Mouse (Mus musculus): ENCODE results near the gene Eif2d.
A peak's percentile ranks its signal among the peaks of the same experiment; 100 is the strongest.

Gene Eif2d

DNA sequence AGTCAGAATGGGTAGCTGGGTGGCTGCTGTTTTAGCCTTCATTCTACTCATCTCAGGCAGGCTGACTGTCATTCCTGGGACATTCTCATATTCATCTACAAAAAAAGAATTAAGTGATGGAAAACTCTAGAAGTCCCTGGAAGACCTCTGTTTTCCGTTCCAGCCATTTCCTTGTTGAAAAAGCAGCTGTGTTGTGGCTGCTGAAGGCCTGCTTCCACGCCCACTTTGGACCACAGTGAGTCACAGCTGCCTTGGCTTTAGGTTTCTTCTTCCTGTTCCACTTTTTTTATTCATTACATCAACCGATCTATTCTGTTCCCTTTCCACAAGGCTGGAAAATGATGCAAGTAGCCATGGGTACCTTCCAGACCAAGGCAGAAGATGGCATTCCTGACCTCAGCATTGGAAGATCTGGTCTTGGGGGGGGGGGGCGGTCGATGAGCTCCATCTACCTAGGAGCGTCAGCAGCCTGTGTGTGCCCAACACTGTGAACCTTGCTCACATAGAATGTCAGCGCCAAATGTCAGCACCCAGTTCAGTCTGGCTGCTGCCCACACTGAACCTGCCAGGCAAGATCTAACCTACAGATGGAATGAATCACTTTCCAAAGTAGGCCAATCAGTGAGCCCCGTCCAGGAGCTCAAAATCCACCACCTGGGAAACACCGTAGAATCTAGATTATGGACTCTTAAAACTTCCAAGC, 31.4 kb downstream of the Eif2d start:
- no peak for DNase-seq (ENCODE audit: low spot score in 2 of 2)

DNA sequence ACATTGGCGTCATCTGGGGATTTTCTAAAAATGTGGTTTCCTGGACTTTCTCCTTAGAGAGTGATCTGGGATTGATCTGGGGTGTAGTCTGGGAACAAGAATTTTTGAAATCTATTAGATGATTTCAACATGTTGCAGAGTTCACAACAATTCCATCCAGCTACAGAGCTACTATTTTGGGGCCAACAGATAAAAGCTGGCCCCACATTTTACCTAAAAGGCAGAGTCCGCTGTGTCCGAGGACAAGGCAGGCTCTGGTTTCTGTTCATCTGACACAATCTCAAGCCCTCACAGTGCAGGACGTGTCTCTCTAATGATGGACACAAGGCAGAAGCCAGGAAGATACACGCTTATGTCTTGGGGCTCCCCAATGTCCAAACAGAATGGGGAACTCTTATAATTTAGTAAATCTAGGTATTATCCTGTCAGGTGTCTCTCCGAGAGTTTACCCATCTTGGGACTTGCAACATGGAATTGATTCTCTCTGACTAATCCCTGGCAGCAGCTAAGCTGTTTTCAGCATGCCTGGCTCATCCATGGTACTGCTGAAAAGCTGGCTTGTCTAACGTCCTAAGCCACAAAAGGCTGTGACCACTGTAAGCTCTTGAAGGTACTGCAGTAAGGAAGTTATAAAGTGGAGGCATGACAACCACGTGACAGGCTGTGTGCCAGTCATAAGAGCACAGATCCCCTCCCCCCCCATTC, 32.1 kb downstream of the Eif2d start:
- DNase-seq (ENCODE audit: low spot score in 2 of 2) = no peak

DNA sequence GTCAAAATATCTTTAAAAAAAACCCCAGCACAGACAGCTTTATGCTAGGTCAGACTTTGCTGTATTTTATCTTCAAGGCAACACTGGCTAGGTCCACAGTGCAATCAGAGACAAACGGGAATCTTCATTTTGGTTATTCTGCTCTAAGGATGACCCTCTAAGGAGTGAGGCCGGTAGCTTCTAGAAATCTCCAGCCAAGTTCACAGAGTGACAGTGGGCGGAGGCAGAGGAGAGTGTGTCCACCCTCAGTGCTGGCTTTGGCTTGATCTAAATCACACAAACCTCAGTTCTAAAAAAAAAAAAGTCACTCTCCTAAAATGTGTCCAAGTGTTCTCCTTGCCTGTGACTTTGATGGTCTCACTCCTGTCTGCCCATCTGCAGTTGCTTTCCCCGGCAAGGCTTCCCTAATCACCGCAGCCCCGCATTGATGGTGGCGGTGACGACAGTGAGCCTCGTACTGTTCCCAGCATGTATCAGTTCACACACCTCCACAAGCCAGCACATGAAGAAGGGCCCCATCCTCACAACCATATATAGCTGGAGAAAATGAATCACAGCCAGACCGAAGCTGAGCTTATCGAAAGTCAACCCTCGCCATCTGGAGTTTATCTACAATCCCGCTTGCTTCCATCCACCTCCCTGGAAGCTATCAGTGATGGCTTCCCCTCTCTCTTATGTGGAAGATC, 33.0 kb downstream of the Eif2d start:
- DNase-seq (ENCODE audit: low spot score in 2 of 2) = no peak

DNA sequence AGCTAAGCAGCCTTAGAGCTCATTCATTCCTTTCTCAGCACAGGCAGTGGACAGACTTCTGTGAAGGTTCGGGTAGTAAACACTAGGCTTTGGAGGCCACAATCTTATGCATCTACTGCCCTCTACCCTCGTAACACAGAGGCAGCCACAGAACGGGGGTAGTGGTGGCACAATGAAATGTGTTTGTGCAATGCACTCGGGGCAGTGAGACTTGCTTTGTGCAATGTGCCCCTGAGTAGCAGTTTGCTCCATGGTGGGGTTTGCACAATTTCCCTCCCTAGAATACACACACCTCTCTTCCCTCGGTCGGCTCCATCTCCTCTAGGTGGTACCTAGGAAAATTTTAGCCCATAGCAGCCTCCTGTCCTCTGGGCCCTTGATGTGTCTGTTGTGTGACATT, 34.0 kb downstream of the Eif2d start:
- no peak for DNase-seq (ENCODE audit: low spot score in 2 of 2)

DNA sequence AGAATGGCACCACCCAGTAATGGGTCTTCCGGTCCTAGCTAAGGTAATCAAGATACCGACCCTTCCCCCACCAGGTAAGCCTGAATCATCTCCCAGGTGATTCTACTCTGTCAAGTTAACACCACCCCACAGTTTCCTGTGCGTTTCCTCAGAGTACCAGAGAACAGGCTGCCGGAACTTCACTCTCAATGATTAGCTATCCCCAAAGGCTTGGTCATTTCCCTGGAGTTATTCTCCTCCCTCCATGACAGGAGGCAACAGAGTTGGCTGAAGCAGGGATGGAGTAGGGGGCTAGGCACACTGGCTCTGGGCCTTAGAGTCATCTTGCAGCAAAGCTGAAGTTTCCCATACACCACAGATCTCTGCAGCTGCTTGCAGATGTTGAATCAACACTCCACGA, 34.9 kb downstream of the Eif2d start:
- DNase-seq (ENCODE audit: low spot score in 2 of 2) = no peak

DNA sequence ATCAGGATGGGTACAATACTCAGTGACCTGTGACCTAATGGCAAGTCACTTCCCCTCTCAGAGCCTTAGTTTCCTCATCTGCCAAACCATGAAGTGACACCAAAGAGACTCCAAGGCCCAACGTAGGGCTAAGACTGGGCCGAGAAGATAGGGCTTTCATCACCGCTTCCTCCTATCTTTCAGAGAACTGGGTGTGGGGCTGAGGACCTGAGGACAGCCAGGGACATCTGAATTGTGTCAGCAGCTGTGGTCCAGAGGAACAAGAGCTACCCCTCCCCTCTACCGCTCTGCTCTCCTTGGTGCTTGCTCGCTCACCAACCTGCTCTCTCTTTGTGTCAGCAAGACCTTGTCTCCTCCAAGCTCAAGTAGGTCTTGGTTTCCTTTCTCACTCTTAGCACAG, 35.7 kb downstream of the Eif2d start:
- DNase-seq (ENCODE audit: low spot score in 2 of 2) = no peak

DNA sequence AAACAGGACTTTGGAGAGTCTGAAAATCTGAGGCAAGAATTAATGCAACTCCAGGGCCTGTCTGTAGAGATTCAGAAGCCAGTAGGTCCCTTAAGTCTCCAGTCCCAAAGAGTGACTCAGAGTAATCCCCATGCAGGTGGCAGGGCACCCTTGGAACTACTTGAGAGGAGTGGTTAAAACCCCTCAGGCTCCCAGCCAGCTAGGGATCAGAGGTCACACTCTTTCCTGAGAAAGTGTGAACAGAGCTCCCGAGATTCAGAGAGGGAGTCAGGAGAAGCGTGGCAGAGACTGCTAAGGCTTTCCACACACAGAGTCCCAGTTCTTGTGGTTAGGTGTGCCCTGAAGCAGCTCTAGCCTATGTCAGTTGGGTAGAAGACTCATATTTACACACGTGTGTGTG, 40.8 kb downstream of the Eif2d start:
- no peak for DNase-seq (ENCODE audit: low spot score in 2 of 2)

DNA sequence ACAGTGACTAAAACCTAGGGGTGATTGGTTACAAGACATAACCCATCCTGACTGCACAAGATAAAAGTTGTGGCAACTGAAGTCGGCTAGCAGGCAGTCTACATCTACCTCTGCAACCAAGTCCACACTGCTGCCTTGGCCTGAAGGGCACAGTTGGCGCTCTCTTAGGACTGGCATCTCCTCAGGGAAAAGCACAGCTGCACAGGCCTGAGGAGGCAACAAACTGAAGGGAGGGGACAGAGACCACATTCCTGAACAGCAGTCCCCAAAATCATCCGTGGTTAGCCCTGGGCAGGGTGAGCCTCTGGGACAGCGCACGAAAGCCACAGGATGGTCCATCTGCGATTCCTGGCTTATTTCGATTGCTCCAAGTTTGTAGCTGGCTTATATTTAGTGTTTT, 42.7 kb downstream of the Eif2d start:
- DNase-seq (ENCODE audit: low spot score in 2 of 2) = no peak

DNA sequence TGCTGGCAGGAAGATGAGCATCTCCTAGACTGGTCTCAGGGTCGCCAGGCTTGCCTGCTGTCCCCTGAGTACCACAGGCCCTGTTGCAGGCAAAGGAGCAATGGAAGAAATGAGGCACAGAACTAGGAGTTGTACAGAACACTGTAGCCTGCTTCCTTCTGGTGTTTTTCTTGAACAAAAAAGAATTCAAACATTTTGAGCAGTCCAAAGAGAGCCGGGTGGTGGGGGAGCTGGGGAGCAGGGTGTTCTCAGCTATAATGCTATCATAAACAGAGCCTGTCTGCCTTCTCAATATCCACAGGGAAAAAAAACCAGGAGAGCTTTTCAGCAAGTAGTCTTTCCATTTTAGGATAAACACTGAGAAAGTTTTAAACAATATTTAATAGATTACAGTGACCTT, 43.1 kb downstream of the Eif2d start:
- DNase-seq (ENCODE audit: low spot score in 2 of 2) = no peak

DNA sequence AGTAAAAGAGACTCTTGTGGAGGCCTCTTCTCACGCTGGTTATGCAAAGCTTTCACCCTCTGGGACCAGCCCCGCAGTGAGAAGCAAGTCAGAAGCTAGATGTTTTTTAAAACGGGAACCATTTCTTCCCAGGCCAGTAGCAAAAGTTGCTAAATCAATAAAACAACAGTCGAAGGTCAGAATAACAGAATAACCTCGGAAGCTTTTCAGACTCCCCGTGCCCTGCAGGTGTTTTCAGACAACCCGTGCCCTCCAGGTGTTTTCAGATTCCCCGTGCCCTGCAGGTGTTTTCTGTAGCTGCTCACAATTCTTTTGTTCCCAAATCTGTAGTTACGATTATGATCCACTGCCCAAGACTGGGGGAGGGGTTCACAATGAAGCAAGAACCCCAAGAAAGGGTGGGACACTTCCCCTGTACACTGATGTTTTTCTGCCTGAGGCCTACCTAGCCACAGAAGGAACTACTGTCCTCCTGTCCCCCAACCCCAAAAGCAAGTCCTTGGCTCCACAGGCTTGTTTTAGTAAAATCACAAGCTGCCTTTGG, 45.5 kb downstream of the Eif2d start:
- no peak for DNase-seq (ENCODE audit: low spot score in 2 of 2)

DNA sequence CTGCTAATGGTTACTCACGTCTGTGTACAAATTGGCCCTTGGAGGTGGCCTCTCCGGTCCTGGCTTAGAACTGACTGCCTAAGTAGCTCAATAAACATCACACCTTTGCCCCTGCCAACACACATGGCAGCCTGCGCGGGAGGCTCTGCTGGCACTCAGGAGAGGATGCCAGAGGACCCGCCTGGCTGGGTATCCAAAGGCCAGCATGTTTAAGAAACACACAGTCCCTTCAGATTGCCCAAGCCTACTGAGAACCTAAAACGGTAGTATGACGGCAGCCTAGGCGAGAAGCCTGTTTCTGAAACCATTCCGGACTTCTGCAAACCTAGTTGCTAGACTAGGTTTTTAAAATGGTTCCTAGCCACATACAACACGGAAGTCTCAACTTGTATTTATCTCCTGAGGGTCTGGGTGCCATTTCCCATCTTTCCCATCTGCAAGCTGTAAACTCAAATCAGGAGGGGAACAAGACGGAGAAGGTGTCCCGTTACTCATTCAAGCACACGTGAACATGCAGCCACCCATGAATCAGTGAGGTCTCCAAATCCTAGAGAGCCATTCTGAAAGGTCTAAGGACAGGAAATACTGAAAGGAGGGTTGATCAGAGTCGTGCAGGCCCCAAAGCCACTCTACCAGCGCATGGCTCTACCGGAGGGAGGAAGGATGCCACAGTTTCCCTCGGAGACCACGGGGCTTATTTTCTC, 46.3 kb downstream of the Eif2d start:
- no peak for DNase-seq (ENCODE audit: low spot score in 2 of 2)

DNA sequence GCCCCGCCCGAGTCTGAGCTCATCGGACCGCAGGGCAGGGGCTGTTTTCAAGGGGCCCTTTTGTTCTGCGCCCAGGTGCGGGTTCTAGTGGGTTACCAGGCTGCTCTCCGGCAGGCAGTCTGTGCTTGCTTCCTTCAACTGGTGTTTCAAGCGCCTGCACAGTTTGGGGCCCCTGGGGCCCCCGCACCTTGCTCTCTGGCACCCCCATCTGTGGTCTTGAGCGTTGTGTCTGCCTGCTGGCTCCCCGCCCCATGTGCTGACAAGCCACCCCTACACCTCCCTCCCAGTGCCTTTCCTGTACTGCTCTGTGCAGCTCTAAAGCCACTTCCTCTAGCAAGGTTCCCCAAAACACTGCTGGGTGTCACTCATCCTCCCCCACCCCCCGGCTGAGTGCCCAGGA, 47.0 kb downstream of the Eif2d start:
- DNase-seq (ENCODE audit: low spot score in 2 of 2) = peak; percentile 44 to 65

DNA sequence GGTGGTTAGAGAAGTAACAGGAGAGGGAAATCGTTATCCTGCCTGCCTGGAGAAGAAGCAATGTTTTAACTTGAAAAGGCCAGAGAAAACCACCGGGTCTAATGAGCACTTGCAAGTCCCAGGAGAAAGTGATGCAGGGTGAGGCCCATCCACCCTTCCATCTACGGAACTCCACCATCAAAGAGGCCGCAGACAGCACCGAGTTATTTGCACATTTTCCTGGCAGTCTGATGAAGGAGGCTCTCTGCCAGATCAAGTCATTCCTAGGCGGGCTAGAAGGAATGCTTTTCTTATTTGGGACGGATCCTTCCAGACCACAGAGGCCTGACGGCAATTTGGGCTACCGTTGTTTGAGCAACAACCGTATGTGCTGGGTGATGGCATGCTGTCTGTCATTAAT, 47.6 kb downstream of the Eif2d start:
- DNase-seq (ENCODE audit: low spot score in 2 of 2) = no peak

DNA sequence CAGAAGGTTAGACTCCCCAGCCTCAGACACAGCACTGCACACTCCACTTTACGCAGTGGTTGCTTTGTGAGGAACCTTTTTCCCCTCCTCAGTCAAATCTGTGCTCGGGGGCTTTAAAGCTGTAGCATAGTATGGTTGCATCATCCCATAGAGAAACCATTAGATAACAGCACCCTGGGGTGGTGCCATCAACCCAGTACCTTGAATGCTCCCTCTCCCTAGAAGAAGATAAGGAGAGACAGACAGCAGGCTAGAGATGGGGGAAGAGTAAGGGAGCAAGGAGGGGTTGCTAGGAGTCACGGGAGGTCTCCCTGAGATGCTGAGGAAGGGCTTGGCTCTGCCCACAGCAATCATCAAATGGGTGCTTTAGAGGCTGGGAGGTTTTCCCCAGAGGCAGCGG, 48.4 kb downstream of the Eif2d start:
- DNase-seq (ENCODE audit: low spot score in 2 of 2) = no peak

DNA sequence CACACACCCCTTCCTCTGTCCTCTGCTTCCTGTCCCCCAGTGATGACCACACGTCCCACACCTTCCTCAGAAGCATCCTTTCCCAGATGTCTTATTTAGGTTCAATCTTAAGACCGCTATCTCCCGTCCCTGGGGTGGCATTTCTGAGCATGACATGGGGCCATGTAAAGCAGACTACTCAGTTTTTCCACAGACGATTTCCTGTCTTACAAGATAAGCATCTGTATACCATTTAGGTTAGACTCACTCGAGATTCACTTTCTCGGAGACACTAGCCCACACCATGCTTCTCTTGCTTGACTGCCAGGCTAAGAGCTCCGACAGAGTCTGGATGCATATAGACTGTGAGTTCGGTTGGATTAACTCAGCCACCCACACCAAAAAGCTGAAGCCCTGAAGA, 51.5 kb downstream of the Eif2d start:
- DNase-seq (ENCODE audit: low spot score in 2 of 2) = no peak

DNA sequence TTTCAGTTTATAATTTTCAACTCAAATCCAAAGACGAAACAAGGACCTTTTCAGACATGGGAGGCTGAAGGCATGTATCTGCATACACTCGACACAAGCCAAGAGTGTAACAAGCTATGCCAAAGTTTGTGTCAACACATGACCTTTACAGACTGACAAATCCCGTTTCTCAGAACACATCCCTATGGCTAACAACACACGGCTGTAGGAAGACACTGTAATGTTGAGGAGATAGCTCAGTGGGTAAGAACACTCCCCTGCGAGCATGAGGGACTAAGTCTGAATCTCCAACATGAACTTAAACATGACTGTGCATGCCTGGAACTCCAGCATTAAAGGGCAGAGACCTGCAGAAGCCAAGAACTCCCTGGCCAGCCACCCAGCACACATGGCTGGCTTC, 53.4 kb downstream of the Eif2d start:
- no peak for DNase-seq (ENCODE audit: low spot score in 2 of 2)

DNA sequence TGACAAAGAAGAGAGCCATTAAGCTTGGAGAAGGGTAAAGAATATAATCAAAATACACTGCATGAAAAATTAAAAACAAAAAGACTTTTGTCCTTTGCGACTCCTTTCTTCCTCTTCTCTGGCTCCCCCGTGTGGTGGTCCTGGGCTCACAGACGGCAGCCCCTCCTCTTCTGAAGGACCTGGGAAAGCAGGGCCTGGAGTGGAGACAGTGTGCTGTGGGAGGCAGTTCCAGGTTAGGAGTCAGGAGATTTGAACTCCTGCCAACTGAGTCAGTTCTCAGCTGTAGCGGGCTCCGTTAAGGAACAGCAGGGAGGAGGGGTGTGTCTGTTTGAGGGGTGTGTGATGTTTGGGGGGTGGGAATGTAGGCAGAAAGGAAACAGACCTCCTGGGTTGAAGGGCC, 54.5 kb downstream of the Eif2d start:
- DNase-seq (ENCODE audit: low spot score in 2 of 2) = peak in 1 of 2 experiments; percentile 57

DNA sequence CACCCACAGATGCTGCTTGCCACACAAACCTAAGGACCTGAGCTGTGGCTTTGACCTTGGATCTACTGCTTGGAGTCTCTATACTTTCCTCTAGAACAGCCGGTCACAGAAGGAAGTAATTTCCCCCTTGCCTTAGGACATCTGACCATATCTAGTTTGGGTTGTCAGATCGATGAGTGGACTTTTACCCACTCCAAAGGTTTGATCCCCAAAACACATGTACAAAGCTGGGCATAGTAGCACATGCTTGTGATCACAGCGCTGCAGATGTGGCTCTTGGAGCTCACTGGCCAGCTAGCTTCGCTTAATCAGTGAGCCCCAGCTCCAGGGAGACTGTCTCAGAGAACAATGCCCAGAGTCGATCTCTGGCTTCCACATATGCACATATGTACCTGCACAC, 55.1 kb downstream of the Eif2d start:
- no peak for DNase-seq (ENCODE audit: low spot score in 2 of 2)

DNA sequence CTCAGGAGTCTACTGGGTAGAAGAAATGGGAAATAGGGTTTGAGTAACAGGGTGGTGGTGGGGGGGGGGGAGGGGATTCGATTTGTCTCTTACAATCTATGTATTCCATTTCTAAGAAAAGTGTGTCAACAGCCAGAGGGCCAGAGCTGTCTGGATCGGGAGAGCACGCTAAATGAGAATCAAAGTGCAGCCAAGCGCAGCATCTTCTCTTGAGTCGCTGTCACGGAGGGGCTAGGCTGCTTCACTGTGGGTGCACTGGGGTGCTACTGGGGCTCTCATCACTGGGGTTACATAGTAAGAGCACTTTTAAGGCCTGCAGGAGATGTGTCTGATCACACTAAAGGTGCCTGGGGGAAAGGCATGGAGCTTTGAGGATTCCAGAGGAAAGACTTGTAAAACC, 55.8 kb downstream of the Eif2d start:
- no peak for DNase-seq (ENCODE audit: low spot score in 2 of 2)

DNA sequence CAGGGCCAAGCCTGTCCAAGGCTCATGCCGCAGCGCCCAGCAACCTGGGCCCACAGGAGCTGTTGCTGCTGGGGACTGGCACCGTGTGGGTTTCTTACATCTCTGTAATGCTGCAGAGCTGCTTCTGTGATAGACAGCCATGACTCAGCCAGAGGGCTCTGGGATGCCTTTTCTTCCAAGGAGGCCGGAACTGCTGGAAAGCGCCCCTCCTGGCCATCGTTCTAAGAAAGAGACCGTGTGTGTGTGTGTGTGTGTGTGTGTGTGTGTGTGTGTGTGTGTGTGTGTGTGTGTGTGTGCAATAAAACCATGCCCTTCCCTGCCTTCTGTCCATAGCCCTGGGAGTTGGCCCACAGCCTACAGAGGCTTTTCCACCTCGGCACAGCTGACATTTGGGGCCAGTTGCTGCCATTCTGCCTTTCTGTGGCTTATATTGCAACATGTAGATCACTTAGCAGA, 57.0 kb downstream of the Eif2d start:
- no peak for DNase-seq (ENCODE audit: low spot score in 2 of 2)

DNA sequence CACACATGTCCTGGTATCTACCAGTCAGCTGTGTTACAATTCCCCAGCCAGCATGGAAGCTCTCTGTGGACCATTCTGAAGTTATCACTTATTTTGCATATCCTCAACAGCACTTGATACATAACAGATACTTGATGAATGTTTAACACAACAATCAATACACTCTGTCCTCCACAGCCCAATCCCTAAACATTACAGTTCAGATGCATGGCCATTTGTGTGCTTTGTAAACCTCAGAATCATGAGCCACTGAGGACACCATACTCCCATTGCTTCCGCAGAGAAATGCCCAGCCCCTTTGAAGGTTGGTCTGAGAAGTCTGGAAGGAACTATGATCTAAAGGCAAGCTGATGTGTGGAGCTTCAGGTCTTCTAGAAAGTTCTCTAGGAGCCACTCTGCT, 58.7 kb downstream of the Eif2d start:
- DNase-seq (ENCODE audit: low spot score in 2 of 2) = no peak

DNA sequence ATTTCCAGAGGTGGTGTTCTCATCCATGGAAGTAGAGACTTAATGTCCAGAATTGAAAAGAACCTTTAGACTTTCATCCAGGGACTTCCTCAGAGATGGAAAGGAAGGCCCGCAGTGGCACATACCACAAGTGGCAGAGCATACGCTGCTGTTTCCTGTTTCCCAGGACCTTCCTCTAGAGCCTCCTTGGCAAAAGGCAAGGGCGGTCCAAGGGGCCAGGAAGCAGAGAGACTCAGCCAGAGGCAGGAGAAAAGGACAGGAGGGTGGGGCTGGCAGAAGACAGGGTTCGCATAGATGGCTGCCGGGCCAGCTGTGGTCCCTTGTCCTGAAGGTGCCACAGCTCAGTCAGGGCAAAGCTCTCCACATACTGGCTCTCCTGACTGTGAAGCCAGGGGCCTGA, 60.0 kb downstream of the Eif2d start:
- DNase-seq (ENCODE audit: low spot score in 2 of 2) = no peak
